Mouse (Mus musculus): ENCODE data around the gene Il17d.

DNA sequence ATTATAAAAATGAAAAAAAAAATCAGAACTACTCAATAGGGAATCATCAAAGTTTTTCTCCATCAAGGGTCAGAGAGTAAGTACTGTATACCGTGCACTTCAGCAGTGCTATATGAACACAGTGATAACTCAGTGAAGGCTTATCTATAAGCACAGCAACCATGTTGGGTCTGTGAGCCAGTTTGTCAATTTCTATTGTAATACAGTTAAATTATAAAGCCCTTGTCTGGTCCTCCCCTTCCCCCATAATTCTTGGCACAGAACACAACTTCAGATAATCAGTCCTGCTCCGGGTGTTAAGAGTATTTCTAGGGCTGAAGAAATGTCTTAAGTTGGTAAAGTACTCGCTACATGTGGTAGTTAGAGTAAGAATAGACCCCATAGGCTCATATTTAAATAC is 67.3 kb downstream of the Il17d start:
- no peak for TF ChIP-seq CTCF (IDR thresholded peaks at IDR 0.05; ENCODE audit: extremely low read depth, insufficient read depth, low read length)
- no peak for TF ChIP-seq POLR2A (IDR thresholded peaks at IDR 0.05; ENCODE audit: extremely low read depth, insufficient read depth, low read length)

Measured in cortical plate, adult 2 months (tissue).